Comparison of ENCODE assay signal across 8 mouse cellular contexts in the genomic region with DNA sequence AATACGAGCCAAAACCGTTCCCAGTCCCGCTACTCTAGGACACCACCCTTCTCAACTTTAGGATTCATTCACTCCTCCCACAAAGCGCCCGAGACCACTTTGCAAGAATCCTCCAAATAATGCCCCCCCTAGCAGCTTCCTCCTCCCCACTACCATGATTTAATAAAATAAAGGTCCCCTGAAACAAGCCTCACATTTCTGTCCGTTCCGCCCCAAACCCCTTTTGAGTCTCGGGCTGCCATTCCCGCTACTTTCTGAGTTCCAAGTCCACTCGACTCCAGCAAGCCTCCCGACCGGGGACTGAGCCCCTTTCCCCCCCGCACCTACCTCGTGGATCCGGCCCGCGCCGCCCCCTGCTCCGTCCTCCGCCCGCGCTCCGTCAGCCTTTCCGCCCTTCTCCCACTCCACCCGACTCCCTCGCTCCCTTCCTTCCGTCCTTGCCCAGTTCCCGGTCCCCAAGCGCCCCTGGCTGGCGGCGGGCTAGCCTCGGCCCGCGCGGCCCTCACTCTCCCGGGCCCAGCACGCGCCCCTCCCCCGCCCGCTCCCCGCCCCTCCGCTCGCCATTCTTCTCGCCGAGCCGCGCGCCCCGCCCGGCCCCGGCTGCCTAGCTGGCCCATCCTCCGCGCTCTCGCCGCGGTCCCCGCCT. TPM values are rescaled to one million over a fixed set of nuclear protein-coding genes. Genes with fewer than 3 reads are reported as not detected.
DNase-seq lines count a peak whose midpoint lies in the region; ATAC-seq and TF ChIP-seq lines count a peak whose summit lies in the region.

No protein-coding gene starts in this region.

- no peaks in the 10 kb centered on the region for H3K27me3 ChIP-seq in forebrain, postnatal 0 days (ENCODE audit: insufficient read depth, low read length)
- no peaks in the 10 kb centered on the region for H3K27me3 ChIP-seq in limb, embryonic 14.5 days (ENCODE audit: control insufficient read depth, insufficient read depth, low read length)
- no peaks in the 10 kb centered on the region for H3K27me3 ChIP-seq in midbrain, embryonic 15.5 days (replicated peaks)

- H3K27ac ChIP-seq in bone marrow, adult 2 months (ENCODE audit: control insufficient read depth, insufficient read depth, low read depth, low read length, poor library complexity) = peak overlapping the region; percentile 95
- H3K27ac ChIP-seq in forebrain, postnatal 0 days (ENCODE audit: low read depth, low read length) = peak overlapping the region; percentile 94
- H3K27ac ChIP-seq in limb, embryonic 14.5 days (replicated peaks; ENCODE audit: low read depth, low read length) = peak overlapping the region; percentile 95
- peak overlapping the region; percentile 96 for H3K27ac ChIP-seq in midbrain, embryonic 15.5 days

- no peak for TF ChIP-seq CTCF in bone marrow, adult 2 months (IDR thresholded peaks at IDR 0.05; ENCODE audit: control insufficient read depth, insufficient read depth, low read length)
- TF ChIP-seq CTCF in forebrain, postnatal 0 days (IDR thresholded peaks at IDR 0.05; ENCODE audit: low read depth) = no peak

- peak; percentile 77 for ATAC-seq in forebrain, postnatal 0 days
- peak; percentile 81 for ATAC-seq in limb, embryonic 14.5 days (ENCODE audit: low FRiP score, low read depth)
- ATAC-seq in midbrain, embryonic 15.5 days (replicated peaks) = peak; percentile 85

- under 1% methylated on average over 57 of the region's 57 CpGs for WGBS in bone marrow, adult 2 months
- WGBS in forebrain, postnatal 0 days = 2% methylated on average over 55 of the region's 57 CpGs
- WGBS in limb, embryonic 14.5 days = 1% methylated on average over 47 of the region's 57 CpGs
- WGBS in midbrain, embryonic 15.5 days = under 1% methylated on average over 44 of the region's 57 CpGs

- H3K4me2 ChIP-seq in forebrain, postnatal 0 days (ENCODE audit: low read depth) = peak overlapping the region; percentile 86
- peak overlapping the region; percentile 80 for H3K4me2 ChIP-seq in limb, embryonic 14.5 days (replicated peaks; ENCODE audit: low read depth, low read length, severe bottlenecking)
- peak overlapping the region; percentile 89 for H3K4me2 ChIP-seq in midbrain, embryonic 15.5 days

- TF ChIP-seq POLR2A in bone marrow, adult 2 months (IDR thresholded peaks at IDR 0.05; ENCODE audit: borderline replicate concordance, control insufficient read depth, low read depth, low read length) = no peak
- no peak for TF ChIP-seq POLR2A in limb, embryonic 14.5 days (IDR thresholded peaks at IDR 0.05; ENCODE audit: borderline replicate concordance, extremely low read depth, insufficient read depth, insufficient read length)

- H3K4me3 ChIP-seq in bone marrow, adult 2 months (replicated peaks; ENCODE audit: control insufficient read depth, low read depth, low read length) = peak overlapping the region; percentile 83
- H3K4me3 ChIP-seq in forebrain, postnatal 0 days (ENCODE audit: low read depth, low read length) = peak overlapping the region; percentile 94
- H3K4me3 ChIP-seq in limb, embryonic 14.5 days (replicated peaks; ENCODE audit: low read length) = peak overlapping the region; percentile 94
- peak overlapping the region; percentile 100 for H3K4me3 ChIP-seq in midbrain, embryonic 15.5 days

- peak overlapping the region; percentile 92 for H3K9ac ChIP-seq in forebrain, postnatal 0 days
- peak overlapping the region; percentile 97 for H3K9ac ChIP-seq in limb, embryonic 14.5 days (ENCODE audit: low read depth, low read length, severe bottlenecking)
- H3K9ac ChIP-seq in midbrain, embryonic 15.5 days = peak overlapping the region; percentile 95

- no peaks in the 10 kb centered on the region for H3K9me3 ChIP-seq in forebrain, postnatal 0 days (ENCODE audit: low read length)
- no peaks in the 10 kb centered on the region for H3K9me3 ChIP-seq in limb, embryonic 14.5 days (ENCODE audit: control insufficient read depth, low read length)
- no peaks in the 10 kb centered on the region for H3K9me3 ChIP-seq in midbrain, embryonic 15.5 days

- H3K36me3 ChIP-seq in forebrain, postnatal 0 days (ENCODE audit: insufficient read depth) = peaks cover 9% of the 10 kb centered on the region; the same call in 1 of the 2 replicates
- H3K36me3 ChIP-seq in limb, embryonic 14.5 days (ENCODE audit: control insufficient read depth, insufficient read depth, low read length) = peaks cover 34% of the 10 kb centered on the region
- no peaks in the 10 kb centered on the region; the same call in 1 of the 2 replicates for H3K36me3 ChIP-seq in midbrain, embryonic 15.5 days (replicated peaks)

- no peaks in the 10 kb centered on the region for H3K4me1 ChIP-seq in bone marrow, adult 2 months (ENCODE audit: control insufficient read depth, insufficient read depth, low read length)
- peaks cover 7% of the 10 kb centered on the region for H3K4me1 ChIP-seq in forebrain, postnatal 0 days (ENCODE audit: insufficient read depth)
- peaks cover 12% of the 10 kb centered on the region for H3K4me1 ChIP-seq in limb, embryonic 14.5 days (ENCODE audit: control insufficient read depth, insufficient read depth, low read length)
- peaks cover 26% of the 10 kb centered on the region for H3K4me1 ChIP-seq in midbrain, embryonic 15.5 days

- peak; percentile 30 for DNase-seq in cerebellum, adult 9-11 months
- DNase-seq in cerebellum, adult 11 months = no peak
- DNase-seq in 3134 (ENCODE audit: extremely low read depth, insufficient read length, low spot score) = peak; percentile 48
- peak; percentile 44 for DNase-seq in forebrain, postnatal 0 days
- DNase-seq in limb, embryonic 14.5 days (ENCODE audit: low spot score) = peak; percentile 46
- no peak for DNase-seq in layer of hippocampus, postnatal 25 days (ENCODE audit: extremely low spot score in 1 of 2, low spot score in 1 of 2)

RNA-seq across cellular contexts. Expression of a gene that starts 0.5 kb away (rescaled TPM):
- polyA plus RNA-seq in bone marrow, adult 2 months (2011; ENCODE audit: insufficient read depth, insufficient read length, low replicate concordance, missing spikeins) = 7.0 and 18.9 TPM in 2 replicates
- total RNA-seq in forebrain, postnatal 0 days (2014; rRNA removed) = 22.2 and 23.2 TPM in 2 replicates
- polyA plus RNA-seq in forebrain, postnatal 0 days (2015; fragmentation: Nextera tagmentation; extraction: Ambion mirVana) = 26.9 and 30.4 TPM in 2 replicates
- polyA plus RNA-seq in limb, embryonic 14.5 days (2012; rRNA removed) = 50.7 and 53.3 TPM in 2 replicates
- 61.9 and 64.0 TPM in 2 replicates for polyA plus RNA-seq in limb, embryonic 14.5 days (2014; fragmentation: Nextera tagmentation; extraction: Ambion mirVana)
- polyA plus RNA-seq in midbrain, embryonic 15.5 days (2015; fragmentation: Nextera tagmentation; extraction: Ambion mirVana) = 42.6 and 44.6 TPM in 2 replicates
- 10 to 100 TPM; 37.6 to 42.8 TPM for total RNA-seq in layer of hippocampus, postnatal 25 days (2021)

RNA-seq across cellular contexts. Expression of a gene that starts 22.9 kb away (rescaled TPM):
- polyA plus RNA-seq in bone marrow, adult 2 months (2011; ENCODE audit: insufficient read depth, insufficient read length, low replicate concordance, missing spikeins) = not detected in 2 replicates
- 18.1 and 19.7 TPM in 2 replicates for total RNA-seq in forebrain, postnatal 0 days (2014; rRNA removed)
- polyA plus RNA-seq in forebrain, postnatal 0 days (2015; fragmentation: Nextera tagmentation; extraction: Ambion mirVana) = 0.77 and 0.86 TPM in 2 replicates
- 1.9 and 2.0 TPM in 2 replicates for polyA plus RNA-seq in limb, embryonic 14.5 days (2012; rRNA removed)
- 0.53 and 0.58 TPM in 2 replicates for polyA plus RNA-seq in limb, embryonic 14.5 days (2014; fragmentation: Nextera tagmentation; extraction: Ambion mirVana)
- polyA plus RNA-seq in midbrain, embryonic 15.5 days (2015; fragmentation: Nextera tagmentation; extraction: Ambion mirVana) = 1.3 and 1.4 TPM in 2 replicates
- 1 to 10 TPM; 2.8 to 4.5 TPM for total RNA-seq in layer of hippocampus, postnatal 25 days (2021)

RNA-seq across cellular contexts. Expression of a gene that starts 42.6 kb away (rescaled TPM):
- 1.7 and 5.2 TPM in 2 replicates for polyA plus RNA-seq in bone marrow, adult 2 months (2011; ENCODE audit: insufficient read depth, insufficient read length, low replicate concordance, missing spikeins)
- total RNA-seq in forebrain, postnatal 0 days (2014; rRNA removed) = 6.1 and 6.9 TPM in 2 replicates
- polyA plus RNA-seq in forebrain, postnatal 0 days (2015; fragmentation: Nextera tagmentation; extraction: Ambion mirVana) = 1.7 and 3.0 TPM in 2 replicates
- 13.9 and 15.4 TPM in 2 replicates for polyA plus RNA-seq in limb, embryonic 14.5 days (2012; rRNA removed)
- 20.4 and 20.7 TPM in 2 replicates for polyA plus RNA-seq in limb, embryonic 14.5 days (2014; fragmentation: Nextera tagmentation; extraction: Ambion mirVana)
- 5.2 and 5.8 TPM in 2 replicates for polyA plus RNA-seq in midbrain, embryonic 15.5 days (2015; fragmentation: Nextera tagmentation; extraction: Ambion mirVana)
- 10 to 100 TPM; 17.2 to 17.9 TPM for total RNA-seq in layer of hippocampus, postnatal 25 days (2021)

Comparison
In these comparisons a context has a peak if more than half of its experiments do, and no peak if none do; other contexts are left out.
1. DNase-seq: peak in cerebellum, adult 9-11 months (single experiment), 3134 (single experiment), forebrain, postnatal 0 days (single experiment) and limb, embryonic 14.5 days (single experiment); none in cerebellum, adult 11 months (single experiment) and layer of hippocampus, postnatal 25 days (0 of 2).
2. Peak in every context shown above with its lines, with median percentiles within 50 percentile points of each other: H3K27ac ChIP-seq, H3K4me3 ChIP-seq, ATAC-seq, H3K4me2 ChIP-seq and H3K9ac ChIP-seq.